Comparison of ENCODE assay signal across 8 mouse cellular contexts in genomic region chr1:82641316-82641987, GRCm38 (mm10). TPM values are rescaled to one million over a fixed set of nuclear protein-coding genes. Genes with fewer than 3 reads are reported as not detected.
DNase-seq lines count a peak whose midpoint lies in the region; ATAC-seq lines count a peak whose summit lies in the region.

No protein-coding gene starts in this region.

- no peaks in the 10 kb centered on the region for H3K9me3 ChIP-seq in limb, embryonic 12.5 days
- H3K9me3 ChIP-seq in midbrain, embryonic 16.5 days (replicated peaks; ENCODE audit: control insufficient read depth, low read length, poor library complexity, severe bottlenecking) = no peaks in the 10 kb centered on the region

- ATAC-seq in limb, embryonic 12.5 days (ENCODE audit: insufficient number of reproducible peaks, insufficient read depth, low FRiP score, low TSS enrichment, low read depth) = no peak
- ATAC-seq in midbrain, embryonic 16.5 days = 0 out of 2 replicates have a peak, but pooled peaks have one; percentile 28

- DNase-seq in kidney, adult 18-20 months = peak; percentile 79
- DNase-seq in kidney, adult 11 months = no peak
- peak; percentile 83 for DNase-seq in embryo, embryonic 10.5 days (ENCODE audit: low spot score)
- peak; percentile 55 to 69 for DNase-seq in gastrocnemius, postnatal 36 days
- peak; percentile 56 to 72 for DNase-seq in kidney, adult 8-10 months
- peak; percentile 20 to 53 for DNase-seq in spleen, postnatal 14 days (ENCODE audit: low spot score in 2 of 2)

- no peaks in the 10 kb centered on the region for H3K27me3 ChIP-seq in limb, embryonic 12.5 days
- H3K27me3 ChIP-seq in midbrain, embryonic 16.5 days (ENCODE audit: control insufficient read depth, insufficient read depth, low read depth, low read length) = no peaks in the 10 kb centered on the region

- intact Hi-C loops in gastrocnemius, postnatal 36 days (cut with DNase I) = loop anchor here (2.0 to 5.0 kb wide), 2 partner anchors 71 to 84 kb away; no protein-coding TSS in a partner anchor

- WGBS in limb, embryonic 12.5 days = 37% methylated on average over 18 of the region's 18 CpGs
- WGBS in midbrain, embryonic 16.5 days = 37% methylated on average over 18 of the region's 18 CpGs

- H3K36me3 ChIP-seq in limb, embryonic 12.5 days = no peaks in the 10 kb centered on the region
- H3K36me3 ChIP-seq in midbrain, embryonic 16.5 days (ENCODE audit: control insufficient read depth, insufficient read depth, low read length) = no peaks in the 10 kb centered on the region

- no peak overlapping the region for H3K27ac ChIP-seq in limb, embryonic 12.5 days
- no peak overlapping the region for H3K27ac ChIP-seq in midbrain, embryonic 16.5 days (ENCODE audit: low read length)

- no peaks in the 10 kb centered on the region for H3K4me1 ChIP-seq in limb, embryonic 12.5 days (replicated peaks)
- H3K4me1 ChIP-seq in midbrain, embryonic 16.5 days (ENCODE audit: control insufficient read depth, insufficient read depth, low read length) = 0 out of 2 replicates have a peak, but pooled peaks cover 2% of the 10 kb centered on the region

- H3K4me3 ChIP-seq in limb, embryonic 12.5 days (replicated peaks) = peak overlapping the region; percentile 20; the same call in 1 of the 2 replicates
- peak overlapping the region; percentile 23; the same call in 1 of the 2 replicates for H3K4me3 ChIP-seq in midbrain, embryonic 16.5 days (ENCODE audit: low read depth, low read length)

- no peak overlapping the region for H3K9ac ChIP-seq in limb, embryonic 12.5 days (replicated peaks)
- no peak overlapping the region for H3K9ac ChIP-seq in midbrain, embryonic 16.5 days (ENCODE audit: low read depth, low read length)

- peak overlapping the region; percentile 46 for H3K4me2 ChIP-seq in limb, embryonic 12.5 days
- H3K4me2 ChIP-seq in midbrain, embryonic 16.5 days (ENCODE audit: low read length) = peak overlapping the region; percentile 53

RNA-seq across cellular contexts. Expression of gene Col4a3, which starts 54.7 kb away (rescaled TPM):
- total RNA-seq in gastrocnemius, postnatal 36 days (2021) = 1 to 10 TPM; 1.0 to 1.1 TPM
- 0.03 and 0.05 TPM in 2 replicates for polyA plus RNA-seq in limb, embryonic 12.5 days (2016; fragmentation: Nextera tagmentation; extraction: Ambion mirVana)
- 0.24 and 0.25 TPM in 2 replicates for polyA plus RNA-seq in midbrain, embryonic 16.5 days (2015; fragmentation: Nextera tagmentation; extraction: Ambion mirVana)

RNA-seq across cellular contexts. Expression of gene Col4a4, which starts 54.8 kb away (rescaled TPM):
- 1 to 10 TPM; 1.4 TPM for total RNA-seq in gastrocnemius, postnatal 36 days (2021)
- polyA plus RNA-seq in limb, embryonic 12.5 days (2016; fragmentation: Nextera tagmentation; extraction: Ambion mirVana) = 0.06 and 0.10 TPM in 2 replicates
- polyA plus RNA-seq in midbrain, embryonic 16.5 days (2015; fragmentation: Nextera tagmentation; extraction: Ambion mirVana) = 0.11 and 0.25 TPM in 2 replicates
